Mouse (Mus musculus) CD4-positive, CD25-positive, alpha-beta regulatory T cell, adult 4 months (primary cell): Measurements from ENCODE around the gene Six5. TPM values are rescaled to one million over a fixed set of nuclear protein-coding genes. Genes with fewer than 3 reads are reported as not detected.

Experiments
- polyA plus RNA-seq, 2 experiments: library from polyadenylated mRNA; unstranded; fragments of 100-300 nt; shearing (Covaris generic); gene quantifications; one replicate each; pipeline ENCODE4 v1.2.1; 2017

Six5 gene
- polyA plus RNA-seq, 2 experiments from 2014 or later = 0.46 to 0.83 TPM

Other genes with a start within 250 kb of the Six5 start
- gene Pglyrp1, start 223.3 kb upstream of the Six5 start, polyA plus RNA-seq = 100 to 1,000 TPM; 246 to 259 TPM
- gene Ccdc61, start 184.2 kb upstream of the Six5 start, polyA plus RNA-seq = 1 to 10 TPM; 7.6 to 8.9 TPM
- gene Nova2, start 168.7 kb upstream of the Six5 start, polyA plus RNA-seq = not detected
- not detected for gene Nanos2, start 107.2 kb upstream of the Six5 start, polyA plus RNA-seq
- 1 to 10 TPM; 1.7 to 3.0 TPM for gene Mypop, start 103.3 kb upstream of the Six5 start, polyA plus RNA-seq
- gene Irf2bp1, start 90.5 kb upstream of the Six5 start, polyA plus RNA-seq = 1 to 10 TPM; 2.0 to 2.4 TPM
- gene Foxa3, start 71.1 kb upstream of the Six5 start, polyA plus RNA-seq = not detected
- gene Sympk, start 70.2 kb upstream of the Six5 start, polyA plus RNA-seq = 1 to 10 TPM; 5.0 to 6.4 TPM
- gene Rsph6a, start 39.9 kb upstream of the Six5 start, polyA plus RNA-seq = not detected
- not detected for gene Dmwd, start 18.4 kb upstream of the Six5 start, polyA plus RNA-seq
- under 1 TPM in 1 of 2 experiments, not detected in 1; 0.44 TPM for gene Dmpk, start 10.7 kb upstream of the Six5 start, polyA plus RNA-seq
- gene Gm4969, start 23.8 kb downstream of the Six5 start, polyA plus RNA-seq = not detected
- 10 to 100 TPM; 23.1 to 29.0 TPM for gene Fbxo46, start 25.3 kb downstream of the Six5 start, polyA plus RNA-seq
- gene Qpctl, start 54.7 kb downstream of the Six5 start, polyA plus RNA-seq = 10 to 100 TPM in 1 of 2 experiments, 1 to 10 TPM in 1; 9.1 to 17.8 TPM
- gene Snrpd2, start 55.1 kb downstream of the Six5 start, polyA plus RNA-seq = 10 to 100 TPM; 63.0 to 77.3 TPM
- gene Gipr, start 71.5 kb downstream of the Six5 start, polyA plus RNA-seq = not detected
- 10 to 100 TPM in 1 of 2 experiments, 1 to 10 TPM in 1; 10.0 to 30.1 TPM for gene Eml2, start 81.8 kb downstream of the Six5 start, polyA plus RNA-seq
- gene Gpr4, start 117.9 kb downstream of the Six5 start, polyA plus RNA-seq = under 1 TPM in 1 of 2 experiments, not detected in 1; 0.11 TPM
- 10 to 100 TPM; 15.2 to 24.0 TPM for gene Opa3, start 133.7 kb downstream of the Six5 start, polyA plus RNA-seq
- gene Vasp, start 177.2 kb downstream of the Six5 start, polyA plus RNA-seq = 100 to 1,000 TPM in 1 of 2 experiments, 10 to 100 TPM in 1; 52.3 to 109 TPM
- gene Ppm1n, start 185.5 kb downstream of the Six5 start, polyA plus RNA-seq = 1 to 10 TPM; 1.7 to 2.1 TPM
- gene Rtn2, start 188.0 kb downstream of the Six5 start, polyA plus RNA-seq = not detected
- gene Fosb, start 215.5 kb downstream of the Six5 start, polyA plus RNA-seq = 1 to 10 TPM in 1 of 2 experiments, under 1 TPM in 1; 0.35 to 2.7 TPM